9 mouse cellular contexts compared by ENCODE assay signal in the genomic region with DNA sequence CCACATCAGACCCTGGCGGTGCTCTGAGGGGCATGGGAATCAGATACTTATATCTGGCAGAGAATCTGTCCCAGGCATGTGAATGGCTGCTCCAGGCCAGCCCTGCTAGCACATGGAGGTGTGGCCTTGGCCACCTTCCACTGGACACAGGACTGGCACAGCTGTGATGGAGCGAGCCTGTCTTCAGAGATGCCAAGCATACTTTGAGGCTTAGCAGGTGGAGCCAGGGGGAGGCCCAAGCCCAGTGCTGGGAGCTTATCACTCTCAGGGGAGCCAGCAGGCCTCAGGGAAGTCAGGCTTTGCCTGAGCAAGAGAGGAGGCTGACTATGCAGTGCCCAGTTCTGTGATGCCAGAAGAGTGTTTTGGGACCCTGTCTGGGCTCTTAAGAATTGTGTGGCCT. TPM values are rescaled to one million over a fixed set of nuclear protein-coding genes. Genes with fewer than 3 reads are reported as not detected.
DNase-seq lines count a peak whose midpoint lies in the region; ATAC-seq lines count a peak whose summit lies in the region.
"Had no signal": no experiment of that assay in that cellular context is flagged by ENCODE, and none has a peak within 500 bp of the region (broad histone marks: within the 10 kb centered on the region; RNA-seq: fewer than 3 reads in every experiment).

No protein-coding gene starts in this region.

- peaks cover 16% of the 10 kb centered on the region; the same call in 1 of the 2 replicates for H3K36me3 ChIP-seq in hindbrain, embryonic 10.5 days
- H3K36me3 ChIP-seq in hindbrain, embryonic 16.5 days (ENCODE audit: control insufficient read depth, insufficient read depth, low read length), result no peaks in the 10 kb centered on the region
- no peaks in the 10 kb centered on the region; the same call in 1 of the 2 replicates for H3K36me3 ChIP-seq in liver, embryonic 11.5 days (ENCODE audit: control insufficient read depth, insufficient read depth, low read length)
- H3K36me3 ChIP-seq in forebrain, embryonic 10.5 days (replicated peaks), result no peaks in the 10 kb centered on the region; the same call in 1 of the 2 replicates
- H3K36me3 ChIP-seq: embryonic facial prominence, embryonic 12.5 days had no signal

- no peak overlapping the region for H3K4me3 ChIP-seq in hindbrain, embryonic 10.5 days
- H3K4me3 ChIP-seq in hindbrain, embryonic 16.5 days (ENCODE audit: low read length), result no peak overlapping the region
- no peak overlapping the region for H3K4me3 ChIP-seq in liver, embryonic 11.5 days (ENCODE audit: low read depth, low read length)
- no peak overlapping the region for H3K4me3 ChIP-seq in forebrain, embryonic 10.5 days
- H3K4me3 ChIP-seq: embryonic facial prominence, embryonic 12.5 days had no signal

- H3K4me2 ChIP-seq in hindbrain, embryonic 16.5 days (ENCODE audit: low read length), result no peak overlapping the region
- peak overlapping the region; percentile 37 for H3K4me2 ChIP-seq in liver, embryonic 11.5 days
- H3K4me2 ChIP-seq: embryonic facial prominence, embryonic 12.5 days had no signal

- no peak for DNase-seq in hindbrain, embryonic 10.5 days (ENCODE audit: low spot score)
- DNase-seq in adipocyte (ENCODE audit: low spot score), result peak; percentile 57
- peak; percentile 70 for DNase-seq in heart, adult 8-10 months (ENCODE audit: low spot score)
- DNase-seq in liver, embryonic 11.5 days (ENCODE audit: low spot score), result no peak
- no peak for DNase-seq in left cerebral cortex, postnatal 14 days (ENCODE audit: low spot score in 2 of 2)
- DNase-seq in forebrain, embryonic 10.5 days (ENCODE audit: extremely low spot score, low spot score), result no peak
- no peak for DNase-seq in urinary bladder, postnatal 25 days (ENCODE audit: low spot score)

- no peak for ATAC-seq in hindbrain, embryonic 16.5 days
- ATAC-seq in liver, embryonic 11.5 days (replicated peaks; ENCODE audit: low FRiP score), result no peak

- H3K27ac ChIP-seq in hindbrain, embryonic 10.5 days, result peak overlapping the region; percentile 17
- H3K27ac ChIP-seq in hindbrain, embryonic 16.5 days (ENCODE audit: low read depth, low read length), result no peak overlapping the region
- peak overlapping the region; percentile 34; the same call in 1 of the 2 replicates for H3K27ac ChIP-seq in liver, embryonic 11.5 days (ENCODE audit: low read depth, low read length)
- no peak overlapping the region for H3K27ac ChIP-seq in forebrain, embryonic 10.5 days
- H3K27ac ChIP-seq: embryonic facial prominence, embryonic 12.5 days had no signal

- no peak overlapping the region for H3K9ac ChIP-seq in hindbrain, embryonic 16.5 days (ENCODE audit: low read depth, low read length)
- H3K9ac ChIP-seq in liver, embryonic 11.5 days (ENCODE audit: low read depth, low read length), result no peak overlapping the region
- H3K9ac ChIP-seq: embryonic facial prominence, embryonic 12.5 days had no signal

- intact Hi-C loops in left cerebral cortex, postnatal 14 days (cut with DNase I), result no loop called here

- no peaks in the 10 kb centered on the region for H3K9me3 ChIP-seq in hindbrain, embryonic 10.5 days
- H3K9me3 ChIP-seq in hindbrain, embryonic 16.5 days (ENCODE audit: control insufficient read depth, low read length), result no peaks in the 10 kb centered on the region
- no peaks in the 10 kb centered on the region for H3K9me3 ChIP-seq in liver, embryonic 11.5 days (ENCODE audit: control insufficient read depth, low read length)
- H3K9me3 ChIP-seq in forebrain, embryonic 10.5 days, result no peaks in the 10 kb centered on the region
- H3K9me3 ChIP-seq: embryonic facial prominence, embryonic 12.5 days had no signal

- WGBS in hindbrain, embryonic 10.5 days, result 93% methylated on average over 2 of the region's 2 CpGs
- WGBS in hindbrain, embryonic 16.5 days, result 70% methylated on average over 2 of the region's 2 CpGs
- 71% methylated on average over 2 of the region's 2 CpGs for WGBS in liver, embryonic 11.5 days
- WGBS in forebrain, embryonic 10.5 days, result 86% methylated on average over 2 of the region's 2 CpGs

- H3K4me1 ChIP-seq in hindbrain, embryonic 10.5 days (replicated peaks), result peaks cover 54% of the 10 kb centered on the region
- H3K4me1 ChIP-seq in hindbrain, embryonic 16.5 days (ENCODE audit: control insufficient read depth, insufficient read depth, low read depth, low read length), result peaks cover 37% of the 10 kb centered on the region
- peaks cover 55% of the 10 kb centered on the region for H3K4me1 ChIP-seq in liver, embryonic 11.5 days (replicated peaks; ENCODE audit: control insufficient read depth, insufficient read depth, low read length)
- H3K4me1 ChIP-seq in forebrain, embryonic 10.5 days, result peaks cover 54% of the 10 kb centered on the region

- no peaks in the 10 kb centered on the region for H3K27me3 ChIP-seq in hindbrain, embryonic 10.5 days (ENCODE audit: insufficient read depth, poor library complexity, severe bottlenecking)
- no peaks in the 10 kb centered on the region for H3K27me3 ChIP-seq in hindbrain, embryonic 16.5 days (replicated peaks; ENCODE audit: control insufficient read depth, insufficient read depth, low read length)
- no peaks in the 10 kb centered on the region for H3K27me3 ChIP-seq in liver, embryonic 11.5 days (replicated peaks; ENCODE audit: control insufficient read depth, insufficient read depth, low read length)
- H3K27me3 ChIP-seq in forebrain, embryonic 10.5 days (ENCODE audit: poor library complexity, severe bottlenecking), result no peaks in the 10 kb centered on the region
- H3K27me3 ChIP-seq: embryonic facial prominence, embryonic 12.5 days had no signal

RNA-seq across cellular contexts. Expression of a gene that starts 4.1 kb away (rescaled TPM):
- polyA plus RNA-seq in hindbrain, embryonic 10.5 days (2016; fragmentation: Nextera tagmentation; extraction: Ambion mirVana), result 31.8 and 32.0 TPM in 2 replicates
- 25.3 and 30.5 TPM in 2 replicates for polyA plus RNA-seq in hindbrain, embryonic 16.5 days (2015; fragmentation: Nextera tagmentation; extraction: Ambion mirVana)
- total RNA-seq in heart, adult 8-10 months (2022), result 10 to 100 TPM; 67.9 to 79.2 (median 73.3) TPM
- 22.6 TPM in 2 replicates for polyA plus RNA-seq in liver, embryonic 11.5 days (2014; fragmentation: Nextera tagmentation; extraction: Ambion mirVana)
- total RNA-seq in left cerebral cortex, postnatal 14 days (2021), result 10 to 100 TPM; 43.2 to 44.1 TPM
- polyA plus RNA-seq in forebrain, embryonic 10.5 days (2016; fragmentation: Nextera tagmentation; extraction: Ambion mirVana), result 26.2 and 28.8 TPM in 2 replicates

RNA-seq across cellular contexts. Expression of a gene that starts 25.4 kb away (rescaled TPM):
- 0.98 TPM in 2 replicates for polyA plus RNA-seq in hindbrain, embryonic 10.5 days (2016; fragmentation: Nextera tagmentation; extraction: Ambion mirVana)
- 1.6 TPM in 2 replicates for polyA plus RNA-seq in hindbrain, embryonic 16.5 days (2015; fragmentation: Nextera tagmentation; extraction: Ambion mirVana)
- 1 to 10 TPM; 1.2 to 2.4 (median 1.7) TPM for total RNA-seq in heart, adult 8-10 months (2022)
- 0.74 and 0.92 TPM in 2 replicates for polyA plus RNA-seq in liver, embryonic 11.5 days (2014; fragmentation: Nextera tagmentation; extraction: Ambion mirVana)
- total RNA-seq in left cerebral cortex, postnatal 14 days (2021), result 1 to 10 TPM; 6.7 to 7.0 TPM
- polyA plus RNA-seq in forebrain, embryonic 10.5 days (2016; fragmentation: Nextera tagmentation; extraction: Ambion mirVana), result 0.90 and 1.1 TPM in 2 replicates

Comparison
In these comparisons a context has a peak if more than half of its experiments do, and no peak if none do; other contexts are left out.
1. H3K27ac ChIP-seq: peak in hindbrain, embryonic 10.5 days (single experiment) and liver, embryonic 11.5 days (single experiment); none in hindbrain, embryonic 16.5 days (single experiment) and forebrain, embryonic 10.5 days (single experiment).
2. DNase-seq: peak in adipocyte (single experiment) and heart, adult 8-10 months (single experiment); none in hindbrain, embryonic 10.5 days (single experiment), liver, embryonic 11.5 days (single experiment), left cerebral cortex, postnatal 14 days (0 of 2), forebrain, embryonic 10.5 days (single experiment) and urinary bladder, postnatal 25 days (single experiment).